Mouse (Mus musculus) neural tube, postnatal 0 days (tissue): ENCODE results near the gene Hs6st1. TPM values are rescaled to one million over a fixed set of nuclear protein-coding genes. Genes with fewer than 3 reads are reported as not detected.

Source experiments
- microRNA-seq: library from miRNA; unstranded; fragments of <30 nt; microRNA quantifications from one replicate; pipeline ENCODE4, GENCODE M21; 2016
- polyA plus RNA-seq: library from polyadenylated mRNA; unstranded; fragments of >200 nt; fragmentation: Nextera tagmentation; extraction: Ambion mirVana; gene quantifications from 2 replicates; pipeline ENCODE4 v1.2.1, GENCODE M21; 2015

The Hs6st1 gene
- polyA plus RNA-seq = 23.3 and 24.8 TPM in 2 replicates

GRCm38 (mm10) chr1:36068076-36068475, at the start of gene Hs6st1:
Hs6st1 (plus strand) TSS chr1:36068400.

Small RNA genes within 50 kb of the gene (microRNA-seq; reads per million reads assigned to microRNA genes)
- 4.6 reads per million, percentile 10 among the genes with 10 or more reads in this experiment for gene Mir6897

Other genes with a start within 250 kb of the Hs6st1 start
- gene Uggt1, start 176.3 kb downstream of the Hs6st1 start, polyA plus RNA-seq = 25.2 and 29.0 TPM in 2 replicates
- 2.1 and 2.3 TPM in 2 replicates for gene Neurl3, start 206.3 kb downstream of the Hs6st1 start, polyA plus RNA-seq
- 6.2 and 9.0 TPM in 2 replicates for gene Arid5a, start 239.3 kb downstream of the Hs6st1 start, polyA plus RNA-seq